Mouse (Mus musculus): Measurements from ENCODE around the gene Gk.

The Gk gene

DNA sequence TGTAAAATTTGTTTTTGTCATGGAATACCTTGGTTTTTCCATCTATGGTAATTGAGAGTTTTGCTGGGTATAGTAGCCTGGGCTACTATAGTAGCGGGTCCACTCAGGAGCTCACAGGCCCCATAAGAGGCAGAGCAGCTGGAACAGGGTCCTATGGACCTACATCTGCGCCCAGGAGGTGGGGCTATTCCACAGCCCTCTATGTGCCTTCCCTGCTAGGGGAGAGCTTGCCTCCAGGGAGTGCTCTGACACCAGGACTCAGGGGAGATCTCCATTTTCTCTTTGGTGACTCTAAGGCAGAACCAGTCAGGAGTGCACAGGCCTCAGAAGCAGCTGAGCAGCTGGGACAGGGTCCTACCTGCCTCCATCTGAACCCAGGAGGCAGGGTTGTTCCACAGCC is 92.9 kb downstream of the Gk start:
- H3K4me1 ChIP-seq (replicated peaks; ENCODE audit: low read depth, low read length) = no peaks in the 10 kb centered on the region
- no peak overlapping the region for H3K4me3 ChIP-seq (replicated peaks; ENCODE audit: low read length)
- H3K9me3 ChIP-seq (ENCODE audit: low read length) = no peaks in the 10 kb centered on the region
- no peaks in the 10 kb centered on the region for H3K36me3 ChIP-seq (ENCODE audit: insufficient read depth, low read length)
- TF ChIP-seq CTCF (conservative IDR thresholded peaks at IDR 0.05; ENCODE audit: low read length) (no peak), POU5F1 (IDR thresholded peaks at IDR 0.05; ENCODE audit: borderline replicate concordance, low read length) (no peak)
- no peaks in the 10 kb centered on the region for H3K27me3 ChIP-seq (ENCODE audit: insufficient read depth, low read length)

DNA sequence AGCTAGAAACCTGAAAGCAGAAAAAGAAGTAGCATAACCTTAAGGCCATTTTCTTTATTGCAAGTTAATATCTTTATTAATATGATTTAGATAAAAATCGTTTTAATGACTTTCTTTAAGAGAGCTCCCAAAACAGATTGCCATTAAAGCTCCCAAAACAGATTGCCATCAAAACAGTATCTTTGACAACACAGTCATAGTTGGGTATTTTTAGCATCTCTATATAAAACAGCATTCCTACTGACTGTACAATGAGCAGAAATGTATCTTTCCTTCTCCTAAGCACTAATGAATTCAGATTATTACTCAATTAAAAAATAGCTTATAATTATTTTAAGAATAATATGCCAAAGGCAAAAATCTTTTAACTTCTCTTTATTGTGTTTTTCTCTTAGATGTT is 94.5 kb downstream of the Gk start:
- H3K9me3 ChIP-seq (ENCODE audit: low read length) = no peaks in the 10 kb centered on the region
- no peaks in the 10 kb centered on the region for H3K4me1 ChIP-seq (replicated peaks; ENCODE audit: low read depth, low read length)
- no peak for TF ChIP-seq NANOG (IDR thresholded peaks at IDR 0.05; ENCODE audit: borderline replicate concordance, low read length)
- H3K36me3 ChIP-seq (ENCODE audit: insufficient read depth, low read length) = no peaks in the 10 kb centered on the region
- no peak overlapping the region for H3K4me3 ChIP-seq (replicated peaks; ENCODE audit: low read length)
- no peaks in the 10 kb centered on the region for H3K27me3 ChIP-seq (ENCODE audit: insufficient read depth, low read length)

DNA sequence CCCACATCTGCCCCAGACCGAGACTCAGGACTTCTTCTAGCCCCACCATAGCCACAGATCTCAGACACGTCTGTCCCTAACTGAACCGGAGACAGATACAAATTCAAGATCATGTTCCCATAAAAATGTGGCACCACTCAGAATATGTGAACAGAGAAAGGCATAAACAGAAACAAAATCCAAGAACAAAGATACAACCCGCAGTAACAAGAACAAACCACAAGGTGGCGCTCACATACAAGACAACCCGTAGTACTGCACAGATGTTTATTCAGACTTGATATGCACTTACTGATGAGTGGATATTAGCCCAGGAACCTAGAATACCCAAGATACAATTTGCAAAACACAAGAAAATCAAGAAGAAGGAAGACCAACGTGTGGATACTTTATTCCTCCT is 99.8 kb downstream of the Gk start:
- no peak overlapping the region for H3K4me3 ChIP-seq (replicated peaks; ENCODE audit: low read length)

More for the DNA sequence above, 99.8 kb downstream of the Gk start:
- H3K4me1 ChIP-seq (replicated peaks; ENCODE audit: low read depth, low read length) = no peaks in the 10 kb centered on the region
- H3K36me3 ChIP-seq (ENCODE audit: insufficient read depth, low read length) = no peaks in the 10 kb centered on the region
- no peaks in the 10 kb centered on the region for H3K9me3 ChIP-seq (ENCODE audit: low read length)
- peak; percentile 47 for TF ChIP-seq CTCF (conservative IDR thresholded peaks at IDR 0.05; ENCODE audit: low read length)
- TF ChIP-seq POU5F1 (IDR thresholded peaks at IDR 0.05; ENCODE audit: borderline replicate concordance, low read length) = no peak
- H3K27me3 ChIP-seq (ENCODE audit: insufficient read depth, low read length) = no peaks in the 10 kb centered on the region
